Mouse (Mus musculus) midbrain, embryonic 11.5 days (tissue): Measurements from ENCODE around the gene Fign. TPM values are rescaled to one million over a fixed set of nuclear protein-coding genes. Genes with fewer than 3 reads are reported as not detected.

Source experiments
- ATAC-seq: fragments of 200-750 bp; cut with Nextera tagmentation; 2 replicates; pipeline ENCODE4 v1.8.0; 2017; ENCODE audit warnings: moderate TSS enrichment, moderate library complexity; ENCODE audit not compliant: low FRiP score
- DNase-seq: peaks from one replicate; pipeline ENCODE4 v3.0.0; 2015; ENCODE audit warnings: low spot score; ENCODE audit errors: missing footprints
- H3K27ac ChIP-seq: fragments of 300-500 bp; sonication (generic); 2 replicates; pipeline ENCODE4 v1.5.1; 2014; ENCODE audit warnings: low read depth, low read length
- H3K27me3 ChIP-seq: fragments of 300-500 bp; sonication (generic); 2 replicates; pipeline ENCODE4 v1.6.1; 2014; ENCODE audit warnings: mild to moderate bottlenecking, low read length, moderate library complexity, mixed read lengths; ENCODE audit not compliant: control insufficient read depth, insufficient read depth
- H3K36me3 ChIP-seq: fragments of 300-500 bp; sonication (generic); 2 replicates; pipeline ENCODE4 v1.6.1; 2014; ENCODE audit warnings: mild to moderate bottlenecking, low read length, moderate library complexity, mixed read lengths; ENCODE audit not compliant: control insufficient read depth, insufficient read depth
- H3K4me1 ChIP-seq: fragments of 300-500 bp; sonication (generic); 2 replicates; pipeline ENCODE4 v1.6.1; 2014; ENCODE audit warnings: low read length; ENCODE audit not compliant: control insufficient read depth, insufficient read depth
- H3K4me2 ChIP-seq: fragments of 300-500 bp; sonication (generic); 2 replicates; pipeline ENCODE4 v1.6.1; 2014; ENCODE audit warnings: mild to moderate bottlenecking, moderate library complexity
- H3K4me3 ChIP-seq: fragments of 300-500 bp; sonication (generic); 2 replicates; pipeline ENCODE4 v1.5.1; 2014; ENCODE audit warnings: low read depth, low read length
- H3K9ac ChIP-seq: fragments of 300-500 bp; sonication (generic); 2 replicates; pipeline ENCODE4 v1.6.1; 2014; ENCODE audit warnings: low read length
- H3K9me3 ChIP-seq: fragments of 300-500 bp; sonication (generic); 2 replicates; pipeline ENCODE4 v1.6.1; 2016; ENCODE audit warnings: low read length; ENCODE audit not compliant: control insufficient read depth
- WGBS: fragments of 180-500 bp; shearing (Covaris S2); extraction: QIAGEN DNeasy Blood & Tissue Kit; methylation state at CpG from one replicate; pipeline ENCODE4 v1.1.7; 2014; 5-methylcytosine and 5-hydroxymethylcytosine counted together
- polyA plus RNA-seq: library from polyadenylated mRNA; unstranded; fragments of >200 nt; fragmentation: Nextera tagmentation; extraction: Ambion mirVana; gene quantifications from 2 replicates; pipeline ENCODE4 v1.2.1, GENCODE M21; 2014

Fign gene
- polyA plus RNA-seq, 1 experiment from 2014 or later = 15.2 TPM

DNA sequence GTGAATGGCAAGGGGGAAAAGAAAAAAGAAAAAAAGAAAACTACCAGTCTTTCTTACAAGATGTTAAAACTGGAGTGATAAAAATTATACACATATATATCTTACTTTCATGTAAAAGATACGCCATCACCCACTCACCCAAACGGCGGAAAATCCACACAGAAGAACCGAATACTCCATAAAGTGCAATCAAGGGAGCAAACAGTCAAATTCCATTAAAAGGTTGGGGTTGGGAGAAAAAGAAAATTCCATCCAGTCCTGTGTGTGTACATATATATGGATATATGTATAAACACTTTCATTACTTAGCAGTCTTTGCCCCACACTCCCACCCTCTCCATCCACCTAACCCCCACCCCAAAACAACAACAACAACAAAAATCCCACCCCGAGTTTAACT, 1.7 kb downstream of the Fign start:
- H3K4me1 ChIP-seq = peaks cover 13% of the 10 kb centered on the region; the same call in 1 of the 2 replicates
- H3K9me3 ChIP-seq = no peaks in the 10 kb centered on the region
- no peak overlapping the region for H3K27ac ChIP-seq
- H3K36me3 ChIP-seq = no peaks in the 10 kb centered on the region
- ATAC-seq (no peak), DNase-seq (peak; percentile 85)
- 23% methylated on average over 5 of the region's 5 CpGs for WGBS
- peak overlapping the region; percentile 79 for H3K4me2 ChIP-seq
- H3K27me3 ChIP-seq = no peaks in the 10 kb centered on the region
- H3K9ac ChIP-seq = 0 out of 2 replicates have a peak overlapping the region, but pooled peaks have one; percentile 34
- peak overlapping the region; percentile 75 for H3K4me3 ChIP-seq

DNA sequence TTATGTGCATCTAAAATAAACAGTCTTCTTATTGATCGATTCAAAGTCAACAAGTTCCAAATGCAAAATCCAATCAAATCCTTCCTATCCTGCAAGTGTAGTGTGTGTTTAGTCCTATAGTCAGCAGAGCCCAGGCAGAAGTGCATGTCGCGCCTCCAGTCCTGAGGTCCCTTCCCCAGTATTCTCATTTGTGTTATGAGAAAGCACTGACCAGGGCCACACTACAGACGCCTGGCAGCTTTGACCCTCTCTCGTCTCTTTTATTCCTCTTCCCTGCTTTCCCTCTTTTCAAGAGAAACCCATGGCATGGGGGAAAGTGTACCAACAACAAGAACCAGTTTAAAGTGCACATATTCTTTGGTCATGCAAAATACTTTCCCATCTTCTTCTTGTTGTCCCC, 2.3 kb downstream of the Fign start:
- H3K27ac ChIP-seq = 0 out of 2 replicates have a peak overlapping the region, but pooled peaks have one; percentile 40
- ATAC-seq (no peak), DNase-seq (peak; percentile 90)
- no peaks in the 10 kb centered on the region for H3K27me3 ChIP-seq
- H3K4me1 ChIP-seq = peaks cover 13% of the 10 kb centered on the region; the same call in 1 of the 2 replicates
- WGBS = 9% methylated on average over 5 of the region's 5 CpGs
- H3K36me3 ChIP-seq = no peaks in the 10 kb centered on the region
- peak overlapping the region; percentile 24 for H3K4me3 ChIP-seq
- peak overlapping the region; percentile 79 for H3K4me2 ChIP-seq
- no peaks in the 10 kb centered on the region for H3K9me3 ChIP-seq
- peak overlapping the region; percentile 57; the same call in 1 of the 2 replicates for H3K9ac ChIP-seq

DNA sequence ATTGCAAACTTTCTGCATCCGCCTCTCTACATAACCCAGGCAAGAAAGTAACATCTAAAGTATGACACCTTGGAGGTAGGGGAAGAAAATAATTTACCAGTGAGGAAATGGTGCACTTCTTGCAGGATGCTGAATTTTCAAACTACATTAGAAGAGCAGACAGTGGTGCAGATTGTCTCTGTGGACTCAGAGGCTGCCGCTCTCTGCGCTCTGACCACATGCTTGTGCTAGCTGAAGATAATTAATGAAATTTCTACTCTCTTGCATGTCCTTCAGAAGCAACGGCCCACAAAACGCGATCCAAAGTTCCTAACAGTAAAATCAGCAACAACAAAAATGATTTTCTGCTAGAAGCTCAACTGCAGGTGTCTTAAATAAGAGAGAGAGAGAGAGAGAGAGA, 4.8 kb downstream of the Fign start:
- H3K4me2 ChIP-seq = no peak overlapping the region
- H3K9me3 ChIP-seq = no peaks in the 10 kb centered on the region
- peak; percentile 80 for DNase-seq
- ATAC-seq = no peak
- no peaks in the 10 kb centered on the region for H3K36me3 ChIP-seq
- no peaks in the 10 kb centered on the region for H3K27me3 ChIP-seq
- WGBS = 77% methylated on average over 6 of the region's 6 CpGs
- H3K4me1 ChIP-seq = peaks cover 9% of the 10 kb centered on the region; the same call in 1 of the 2 replicates
- no peak overlapping the region for H3K9ac ChIP-seq
- no peak overlapping the region for H3K27ac ChIP-seq
- no peak overlapping the region for H3K4me3 ChIP-seq

DNA sequence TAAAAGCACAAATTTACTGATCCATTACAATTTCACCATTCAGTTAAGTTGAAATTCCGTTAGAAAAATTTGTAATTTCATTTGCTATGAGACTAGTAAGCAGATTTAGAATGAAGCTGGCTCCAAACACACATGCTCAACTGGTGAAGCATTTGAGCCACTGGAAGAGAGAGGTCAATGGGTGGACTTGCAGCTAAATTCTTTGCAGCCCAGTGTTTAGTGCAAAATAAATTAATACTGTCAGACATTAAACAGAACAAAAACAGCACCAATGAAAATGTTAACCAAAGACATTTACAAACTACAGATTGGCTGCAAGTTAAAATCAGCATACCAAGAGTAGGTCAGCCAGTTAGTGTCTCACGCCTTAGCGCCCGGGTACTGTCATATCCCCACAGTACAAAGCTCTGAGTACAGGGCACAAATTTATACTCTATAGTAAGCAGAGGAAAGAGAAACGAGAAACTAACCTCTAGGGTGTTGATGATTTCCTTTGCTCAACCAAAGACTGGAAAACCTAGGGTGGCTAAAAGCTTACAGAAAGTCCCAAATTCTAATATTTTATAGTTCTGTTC, 13.9 kb downstream of the Fign start:
- Histone ChIP-seq H3K4me3 (no peak overlapping the region), H3K27me3 (no peaks in the 10 kb centered on the region), H3K9me3 (no peaks in the 10 kb centered on the region), H3K36me3 (no peaks in the 10 kb centered on the region), H3K4me1 (peaks cover 18% of the 10 kb centered on the region), H3K9ac (no peak overlapping the region), H3K4me2 (no peak overlapping the region), H3K27ac (no peak overlapping the region)
- DNase-seq = no peak
- WGBS = 86% methylated on average over 5 of the region's 5 CpGs
- ATAC-seq = no peak

DNA sequence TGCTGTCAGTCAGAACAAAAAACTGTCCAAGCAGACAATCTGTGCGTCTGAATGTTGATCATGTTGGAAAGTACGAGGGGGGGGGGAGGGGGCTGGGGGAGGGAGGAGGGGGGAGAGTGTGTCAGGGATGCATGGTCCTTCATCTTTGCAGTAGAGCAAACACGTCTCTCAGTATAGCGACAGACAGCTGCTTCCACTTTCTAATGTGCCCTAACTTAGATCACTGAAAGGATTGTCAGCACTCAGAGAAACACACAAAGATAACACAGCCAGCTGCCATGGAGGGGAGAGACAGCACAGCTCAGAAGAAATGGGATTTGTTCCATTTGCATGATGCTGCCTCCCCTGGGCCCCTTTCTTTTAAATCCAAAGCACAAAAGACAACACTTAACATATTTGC, 18.1 kb downstream of the Fign start:
- DNase-seq (no peak), ATAC-seq (peak; percentile 84)
- Histone ChIP-seq H3K4me1 (peaks cover 42% of the 10 kb centered on the region), H3K27ac (peak overlapping the region; percentile 41), H3K36me3 (no peaks in the 10 kb centered on the region), H3K9ac (no peak overlapping the region), H3K9me3 (no peaks in the 10 kb centered on the region), H3K4me3 (no peak overlapping the region), H3K27me3 (no peaks in the 10 kb centered on the region), H3K4me2 (peak overlapping the region; percentile 12; the same call in 1 of the 2 replicates)
- 6% methylated on average over 4 of the region's 4 CpGs for WGBS

DNA sequence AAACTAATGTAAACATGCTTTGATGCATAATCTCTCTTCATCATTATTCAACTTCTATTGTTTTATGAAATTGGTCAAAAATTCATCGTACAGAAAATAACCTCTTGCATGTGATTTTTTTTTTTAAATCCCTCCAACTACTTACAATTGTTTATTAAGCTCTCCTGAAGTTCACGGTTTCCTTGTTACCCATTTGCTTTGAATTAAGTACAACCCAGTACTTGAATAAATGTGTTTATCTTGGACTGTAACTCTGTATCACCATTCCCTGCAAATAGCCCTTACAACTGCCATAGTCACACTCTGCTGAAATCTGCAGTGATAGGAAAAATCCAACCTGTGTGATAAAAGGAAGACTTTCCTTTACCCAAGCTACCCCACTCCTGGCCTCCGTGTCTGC, 19.3 kb downstream of the Fign start:
- WGBS = 67% methylated on average over 3 of the region's 3 CpGs
- Histone ChIP-seq H3K27ac (no peak overlapping the region; the same call in 1 of the 2 replicates), H3K36me3 (no peaks in the 10 kb centered on the region), H3K27me3 (no peaks in the 10 kb centered on the region), H3K9me3 (no peaks in the 10 kb centered on the region), H3K4me3 (no peak overlapping the region), H3K4me2 (no peak overlapping the region), H3K9ac (no peak overlapping the region), H3K4me1 (peaks cover 45% of the 10 kb centered on the region)
- ATAC-seq (no peak), DNase-seq (no peak)

DNA sequence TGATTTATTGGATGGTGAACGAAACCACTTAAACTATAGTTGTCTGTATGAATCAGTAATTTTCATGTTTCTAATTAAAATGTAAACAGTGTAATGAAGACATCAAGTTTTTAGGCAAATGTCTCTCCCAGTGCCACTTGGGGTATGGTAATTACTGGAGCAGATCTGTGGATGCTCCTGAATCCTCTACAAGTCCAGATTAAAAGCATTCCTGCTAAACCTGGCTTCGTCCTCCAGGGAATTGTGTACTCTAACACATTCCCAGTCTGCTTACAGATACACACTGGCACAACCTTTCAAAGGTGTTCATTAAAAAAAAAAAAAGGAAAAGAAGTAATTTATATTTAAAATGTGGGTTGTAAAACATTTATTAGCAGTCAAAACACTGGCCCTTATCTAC, 20.0 kb downstream of the Fign start:
- DNase-seq = no peak
- H3K9me3 ChIP-seq = no peaks in the 10 kb centered on the region
- H3K4me1 ChIP-seq = peaks cover 45% of the 10 kb centered on the region
- WGBS = 65% methylated on average over 2 of the region's 2 CpGs
- H3K4me3 ChIP-seq = no peak overlapping the region
- H3K27ac ChIP-seq = no peak overlapping the region
- no peak overlapping the region for H3K4me2 ChIP-seq
- no peak for ATAC-seq
- no peak overlapping the region for H3K9ac ChIP-seq
- H3K36me3 ChIP-seq = no peaks in the 10 kb centered on the region
- H3K27me3 ChIP-seq = no peaks in the 10 kb centered on the region

DNA sequence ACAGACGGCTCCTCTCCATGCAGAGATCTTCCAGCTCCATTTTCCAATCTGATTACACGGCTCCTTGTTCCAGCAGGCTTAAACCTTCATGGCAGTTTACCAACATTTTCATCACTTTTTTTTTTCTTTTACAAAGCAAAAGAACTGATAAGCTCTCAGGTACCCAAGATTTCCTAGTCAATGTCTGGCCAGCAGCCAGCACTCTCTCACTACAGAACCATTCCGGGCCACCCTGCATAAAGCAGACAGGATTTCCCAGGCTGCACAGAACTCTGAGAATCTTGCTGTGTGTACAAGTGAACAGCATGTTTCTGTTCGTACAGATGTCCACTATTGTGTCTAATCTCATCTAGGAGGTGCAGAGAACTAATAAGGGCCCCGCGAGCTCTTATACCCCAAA, 22.0 kb downstream of the Fign start:
- no peaks in the 10 kb centered on the region for H3K36me3 ChIP-seq
- H3K4me3 ChIP-seq = no peak overlapping the region
- DNase-seq (no peak), ATAC-seq (no peak)
- peaks cover 41% of the 10 kb centered on the region for H3K4me1 ChIP-seq
- no peak overlapping the region for H3K4me2 ChIP-seq
- 33% methylated on average over 6 of the region's 6 CpGs for WGBS
- no peaks in the 10 kb centered on the region for H3K27me3 ChIP-seq
- no peaks in the 10 kb centered on the region for H3K9me3 ChIP-seq
- H3K27ac ChIP-seq = no peak overlapping the region
- no peak overlapping the region for H3K9ac ChIP-seq

DNA sequence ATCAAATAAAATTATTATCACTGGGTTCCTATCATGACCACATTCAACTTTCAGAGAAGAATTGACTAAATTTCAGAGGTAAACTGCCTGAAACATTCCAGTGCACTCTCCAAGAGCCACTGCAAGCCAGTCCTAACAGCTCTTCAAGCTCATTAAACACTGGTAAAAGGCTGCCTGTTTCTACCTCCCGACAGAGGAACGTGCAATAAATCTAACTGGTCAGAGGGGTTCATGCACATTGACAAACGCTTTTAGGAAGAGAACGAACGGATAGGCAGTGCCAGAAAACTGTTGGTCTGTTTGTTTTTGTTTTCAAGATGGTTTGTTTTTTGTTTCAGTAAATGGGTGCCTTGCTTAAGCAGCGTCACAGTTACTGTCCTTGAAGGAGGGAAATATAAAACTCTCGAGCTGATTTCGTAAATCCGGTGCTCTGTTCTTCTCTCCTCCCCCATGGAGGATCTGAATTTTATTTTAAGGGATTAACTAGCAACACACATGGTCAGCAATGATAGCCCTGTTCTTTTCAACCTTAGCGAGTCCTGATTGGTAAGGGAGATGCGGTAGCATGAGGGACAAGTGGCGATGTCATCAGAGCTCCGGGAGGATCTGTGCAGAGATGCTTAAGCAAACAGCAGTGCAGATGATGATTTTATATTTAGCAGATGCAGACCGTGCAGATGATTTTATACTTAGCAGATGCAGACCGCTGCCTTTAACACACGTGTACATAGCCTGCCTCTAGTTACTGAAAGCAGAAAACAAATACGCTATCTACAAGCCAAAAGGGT, 23.0 kb downstream of the Fign start:
- Histone ChIP-seq H3K36me3 (no peaks in the 10 kb centered on the region), H3K27ac (no peak overlapping the region), H3K9ac (no peak overlapping the region), H3K27me3 (no peaks in the 10 kb centered on the region), H3K4me2 (peak overlapping the region; percentile 23; the same call in 1 of the 2 replicates), H3K9me3 (no peaks in the 10 kb centered on the region), H3K4me1 (peaks cover 35% of the 10 kb centered on the region), H3K4me3 (no peak overlapping the region)
- DNase-seq (no peak), ATAC-seq (peak; percentile 28; the same call in 1 of the 2 replicates)
- WGBS = 47% methylated on average over 17 of the region's 17 CpGs
